Mouse (Mus musculus) midbrain, embryonic 15.5 days (tissue): ENCODE results near the gene Shisa4. TPM values are rescaled to one million over a fixed set of nuclear protein-coding genes. Genes with fewer than 3 reads are reported as not detected.

Source experiments
- polyA plus RNA-seq: library from polyadenylated mRNA; unstranded; fragments of >200 nt; fragmentation: Nextera tagmentation; extraction: Ambion mirVana; gene quantifications from 2 replicates; pipeline ENCODE4 v1.2.1, GENCODE M21; 2015

Shisa4 gene
- polyA plus RNA-seq, 1 experiment from 2014 or later = 108 TPM

Other genes with a start within 250 kb of the Shisa4 start
- 0.34 and 0.50 TPM in 2 replicates for gene Ptpn7, start 242.5 kb downstream of the Shisa4 start, polyA plus RNA-seq
- gene Arl8a, start 228.4 kb downstream of the Shisa4 start, polyA plus RNA-seq = 401 and 406 TPM in 2 replicates
- 0.87 and 1.2 TPM in 2 replicates for gene Gpr37l1, start 207.6 kb downstream of the Shisa4 start, polyA plus RNA-seq
- gene Elf3, start 116.7 kb downstream of the Shisa4 start, polyA plus RNA-seq = 0.15 and 0.19 TPM in 2 replicates
- gene Rnpep, start 91.2 kb downstream of the Shisa4 start, polyA plus RNA-seq = 103 and 107 TPM in 2 replicates
- gene Timm17a, start 61.5 kb downstream of the Shisa4 start, polyA plus RNA-seq = 135 and 138 TPM in 2 replicates
- gene Lmod1, start 50.4 kb downstream of the Shisa4 start, polyA plus RNA-seq = 0.34 and 0.41 TPM in 2 replicates
- 119 and 121 TPM in 2 replicates for gene Ipo9, start 55.3 kb upstream of the Shisa4 start, polyA plus RNA-seq
- 52.6 and 59.4 TPM in 2 replicates for gene Nav1, start 232.1 kb upstream of the Shisa4 start, polyA plus RNA-seq